Mouse (Mus musculus): Measurements from ENCODE around the gene Fzd4. TPM values are rescaled to one million over a fixed set of nuclear protein-coding genes. Genes with fewer than 3 reads are reported as not detected.

Gene Fzd4
- polyA plus RNA-seq, 1 experiment from 2014 or later: 9.8 TPM

GRCm38 (mm10) chr7:89404734-89405440 is 732 bp downstream of the Fzd4 start:
- Histone ChIP-seq H3K36me3 (ENCODE audit: control insufficient read depth, insufficient read depth, low read length) (peaks cover 3% of the 10 kb centered on the region; the same call in 1 of the 2 replicates), H3K4me3 (ENCODE audit: low read depth, low read length) (peak overlapping the region; percentile 89), H3K27me3 (ENCODE audit: control insufficient read depth, insufficient read depth, low read length) (no peaks in the 10 kb centered on the region), H3K4me1 (ENCODE audit: control insufficient read depth, insufficient read depth, low read length) (peaks cover 9% of the 10 kb centered on the region; the same call in 1 of the 2 replicates), H3K27ac (ENCODE audit: low read depth, low read length) (peak overlapping the region; percentile 95), H3K4me2 (peak overlapping the region; percentile 97), H3K9ac (ENCODE audit: low read depth, low read length) (peak overlapping the region; percentile 90), H3K9me3 (replicated peaks; ENCODE audit: control insufficient read depth, low read length) (no peaks in the 10 kb centered on the region)
- peak; percentile 22; the same call in 1 of the 2 replicates for ATAC-seq (replicated peaks; ENCODE audit: insufficient number of reproducible peaks, low FRiP score, low TSS enrichment)
- WGBS (ENCODE audit: insufficient replicate concordance): under 1% methylated on average over 35 of the region's 35 CpGs

- Histone ChIP-seq H3K4me2 (peak overlapping the region; percentile 60), H3K9ac (ENCODE audit: low read depth, low read length) (peak overlapping the region; percentile 31; the same call in 1 of the 2 replicates), H3K4me1 (ENCODE audit: control insufficient read depth, insufficient read depth, low read length) (peaks cover 18% of the 10 kb centered on the region; the same call in 1 of the 2 replicates), H3K36me3 (ENCODE audit: control insufficient read depth, insufficient read depth, low read length) (peaks cover 3% of the 10 kb centered on the region; the same call in 1 of the 2 replicates), H3K4me3 (ENCODE audit: low read depth, low read length) (peak overlapping the region; percentile 31), H3K27ac (ENCODE audit: low read depth, low read length) (no peak overlapping the region), H3K27me3 (ENCODE audit: control insufficient read depth, insufficient read depth, low read length) (no peaks in the 10 kb centered on the region), H3K9me3 (replicated peaks; ENCODE audit: control insufficient read depth, low read length) (no peaks in the 10 kb centered on the region)
- ATAC-seq (replicated peaks; ENCODE audit: insufficient number of reproducible peaks, low FRiP score, low TSS enrichment): no peak
- 46% methylated on average over 1 of the region's 1 CpGs for WGBS (ENCODE audit: insufficient replicate concordance)
These were observed 1.9 kb downstream of the Fzd4 start for GRCm38 (mm10) chr7:89406011-89406410.

- H3K9ac ChIP-seq (ENCODE audit: low read depth, low read length): no peak overlapping the region
- peaks cover 21% of the 10 kb centered on the region; the same call in 1 of the 2 replicates for H3K4me1 ChIP-seq (ENCODE audit: control insufficient read depth, insufficient read depth, low read length)
- H3K4me3 ChIP-seq (ENCODE audit: low read depth, low read length): no peak overlapping the region
- H3K4me2 ChIP-seq: peak overlapping the region; percentile 4
- no peaks in the 10 kb centered on the region for H3K9me3 ChIP-seq (replicated peaks; ENCODE audit: control insufficient read depth, low read length)
- peaks cover 6% of the 10 kb centered on the region; the same call in 1 of the 2 replicates for H3K36me3 ChIP-seq (ENCODE audit: control insufficient read depth, insufficient read depth, low read length)
- WGBS (ENCODE audit: insufficient replicate concordance): 85% methylated on average over 24 of the region's 24 CpGs
- no peak for ATAC-seq (replicated peaks; ENCODE audit: insufficient number of reproducible peaks, low FRiP score, low TSS enrichment)
- H3K27me3 ChIP-seq (ENCODE audit: control insufficient read depth, insufficient read depth, low read length): no peaks in the 10 kb centered on the region
- no peak overlapping the region for H3K27ac ChIP-seq (ENCODE audit: low read depth, low read length)
These were observed 3.1 kb downstream of the Fzd4 start for GRCm38 (mm10) chr7:89407006-89407940.

- H3K27ac ChIP-seq (ENCODE audit: low read depth, low read length): no peak overlapping the region
These were observed 6.1 kb downstream of the Fzd4 start for GRCm38 (mm10) chr7:89410294-89410693.

GRCm38 (mm10) chr7:89411346-89411745 is 7.2 kb downstream of the Fzd4 start:
- Histone ChIP-seq H3K4me1 (ENCODE audit: control insufficient read depth, insufficient read depth, low read length) (peaks cover 16% of the 10 kb centered on the region; the same call in 1 of the 2 replicates), H3K4me2 (no peak overlapping the region), H3K36me3 (ENCODE audit: control insufficient read depth, insufficient read depth, low read length) (peaks cover 8% of the 10 kb centered on the region; the same call in 1 of the 2 replicates), H3K9ac (ENCODE audit: low read depth, low read length) (no peak overlapping the region), H3K4me3 (ENCODE audit: low read depth, low read length) (no peak overlapping the region), H3K27me3 (ENCODE audit: control insufficient read depth, insufficient read depth, low read length) (no peaks in the 10 kb centered on the region), H3K27ac (ENCODE audit: low read depth, low read length) (no peak overlapping the region), H3K9me3 (replicated peaks; ENCODE audit: control insufficient read depth, low read length) (no peaks in the 10 kb centered on the region)
- ATAC-seq (replicated peaks; ENCODE audit: insufficient number of reproducible peaks, low FRiP score, low TSS enrichment): 0 out of 2 replicates have a peak, but pooled peaks have one; percentile 35
- WGBS (ENCODE audit: insufficient replicate concordance): 68% methylated on average over 3 of the region's 3 CpGs

More at GRCm38 (mm10) chr7:89410294-89410693, 6.1 kb downstream of the Fzd4 start:
- Histone ChIP-seq H3K9me3 (replicated peaks; ENCODE audit: control insufficient read depth, low read length) (no peaks in the 10 kb centered on the region), H3K9ac (ENCODE audit: low read depth, low read length) (no peak overlapping the region), H3K36me3 (ENCODE audit: control insufficient read depth, insufficient read depth, low read length) (peaks cover 8% of the 10 kb centered on the region; the same call in 1 of the 2 replicates), H3K4me3 (ENCODE audit: low read depth, low read length) (no peak overlapping the region), H3K4me1 (ENCODE audit: control insufficient read depth, insufficient read depth, low read length) (peaks cover 18% of the 10 kb centered on the region; the same call in 1 of the 2 replicates), H3K27me3 (ENCODE audit: control insufficient read depth, insufficient read depth, low read length) (no peaks in the 10 kb centered on the region), H3K4me2 (no peak overlapping the region)
- no peak for ATAC-seq (replicated peaks; ENCODE audit: insufficient number of reproducible peaks, low FRiP score, low TSS enrichment)
- 62% methylated on average over 4 of the region's 4 CpGs for WGBS (ENCODE audit: insufficient replicate concordance)

- H3K4me3 ChIP-seq (ENCODE audit: low read depth, low read length): no peak overlapping the region
- H3K36me3 ChIP-seq (ENCODE audit: control insufficient read depth, insufficient read depth, low read length): peaks cover 8% of the 10 kb centered on the region; the same call in 1 of the 2 replicates
- H3K9ac ChIP-seq (ENCODE audit: low read depth, low read length): no peak overlapping the region
- peaks cover 16% of the 10 kb centered on the region; the same call in 1 of the 2 replicates for H3K4me1 ChIP-seq (ENCODE audit: control insufficient read depth, insufficient read depth, low read length)
- no peaks in the 10 kb centered on the region for H3K27me3 ChIP-seq (ENCODE audit: control insufficient read depth, insufficient read depth, low read length)
- 64% methylated on average over 7 of the region's 7 CpGs for WGBS (ENCODE audit: insufficient replicate concordance)
- ATAC-seq (replicated peaks; ENCODE audit: insufficient number of reproducible peaks, low FRiP score, low TSS enrichment): no peak
- 0 out of 2 replicates have a peak overlapping the region, but pooled peaks have one; percentile 29 for H3K27ac ChIP-seq (ENCODE audit: low read depth, low read length)
- H3K9me3 ChIP-seq (replicated peaks; ENCODE audit: control insufficient read depth, low read length): no peaks in the 10 kb centered on the region
- no peak overlapping the region for H3K4me2 ChIP-seq
These were observed 7.9 kb downstream of the Fzd4 start for GRCm38 (mm10) chr7:89412094-89412493.

- no peak overlapping the region for H3K4me2 ChIP-seq
- peaks cover 4% of the 10 kb centered on the region; the same call in 1 of the 2 replicates for H3K36me3 ChIP-seq (ENCODE audit: control insufficient read depth, insufficient read depth, low read length)
- H3K27ac ChIP-seq (ENCODE audit: low read depth, low read length): no peak overlapping the region
- 50% methylated on average over 4 of the region's 4 CpGs for WGBS (ENCODE audit: insufficient replicate concordance)
- H3K4me1 ChIP-seq (ENCODE audit: control insufficient read depth, insufficient read depth, low read length): peaks cover 14% of the 10 kb centered on the region; the same call in 1 of the 2 replicates
- no peak for ATAC-seq (replicated peaks; ENCODE audit: insufficient number of reproducible peaks, low FRiP score, low TSS enrichment)
- H3K27me3 ChIP-seq (ENCODE audit: control insufficient read depth, insufficient read depth, low read length): no peaks in the 10 kb centered on the region
- no peaks in the 10 kb centered on the region for H3K9me3 ChIP-seq (replicated peaks; ENCODE audit: control insufficient read depth, low read length)
- no peak overlapping the region for H3K4me3 ChIP-seq (ENCODE audit: low read depth, low read length)
- no peak overlapping the region for H3K9ac ChIP-seq (ENCODE audit: low read depth, low read length)
These were observed 11.9 kb downstream of the Fzd4 start for GRCm38 (mm10) chr7:89416027-89416426.

GRCm38 (mm10) chr7:89417707-89418106 is 13.6 kb downstream of the Fzd4 start:
- no peak for ATAC-seq (replicated peaks; ENCODE audit: insufficient number of reproducible peaks, low FRiP score, low TSS enrichment)
- H3K4me2 ChIP-seq: no peak overlapping the region
- no peaks in the 10 kb centered on the region for H3K9me3 ChIP-seq (replicated peaks; ENCODE audit: control insufficient read depth, low read length)
- H3K27ac ChIP-seq (ENCODE audit: low read depth, low read length): 0 out of 2 replicates have a peak overlapping the region, but pooled peaks have one; percentile 17
- H3K4me3 ChIP-seq (ENCODE audit: low read depth, low read length): no peak overlapping the region
- peaks cover 7% of the 10 kb centered on the region; the same call in 1 of the 2 replicates for H3K4me1 ChIP-seq (ENCODE audit: control insufficient read depth, insufficient read depth, low read length)
- 67% methylated on average over 2 of the region's 2 CpGs for WGBS (ENCODE audit: insufficient replicate concordance)
- no peaks in the 10 kb centered on the region for H3K36me3 ChIP-seq (ENCODE audit: control insufficient read depth, insufficient read depth, low read length)
- no peaks in the 10 kb centered on the region for H3K27me3 ChIP-seq (ENCODE audit: control insufficient read depth, insufficient read depth, low read length)
- H3K9ac ChIP-seq (ENCODE audit: low read depth, low read length): no peak overlapping the region
